Mouse (Mus musculus): ENCODE measurements at regions not wholly inside any gene's neighbourhood (a gene's known extent, or its start where the extent isn't known, plus 50 kb on each side); places are given as distances from the start of the nearest gene placed in this dataset.
"Not testable (repeated sequence)": the region's sequence is repeated elsewhere in the genome, so short reads cannot be mapped to it uniquely, and the experiment has no call there.

DNA sequence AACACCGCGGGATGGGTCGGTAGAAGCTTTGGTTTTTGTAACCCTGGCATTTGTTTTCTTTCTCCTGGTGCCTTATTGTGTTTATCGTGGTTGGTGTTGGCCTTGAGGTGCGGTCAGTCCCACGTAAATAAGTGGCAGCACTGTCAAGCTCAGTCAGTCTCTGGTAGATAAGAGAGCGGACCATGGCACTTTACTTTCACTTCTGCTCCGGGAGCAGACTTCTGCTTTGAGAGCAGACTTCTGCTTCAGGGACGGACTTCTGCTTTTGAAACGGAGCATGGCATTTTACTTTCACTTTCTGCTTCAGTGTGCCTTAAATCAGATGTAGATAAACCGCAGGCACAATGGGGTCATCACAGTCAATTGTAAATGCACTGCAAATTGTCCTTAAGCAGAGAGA lies 54.3 kb upstream of the Ccdc66 start:
- DNase-seq; intact Hi-C loops (cut with DNase I; ENCODE audit: low total_unique reads): not testable (repeated sequence)

DNA sequence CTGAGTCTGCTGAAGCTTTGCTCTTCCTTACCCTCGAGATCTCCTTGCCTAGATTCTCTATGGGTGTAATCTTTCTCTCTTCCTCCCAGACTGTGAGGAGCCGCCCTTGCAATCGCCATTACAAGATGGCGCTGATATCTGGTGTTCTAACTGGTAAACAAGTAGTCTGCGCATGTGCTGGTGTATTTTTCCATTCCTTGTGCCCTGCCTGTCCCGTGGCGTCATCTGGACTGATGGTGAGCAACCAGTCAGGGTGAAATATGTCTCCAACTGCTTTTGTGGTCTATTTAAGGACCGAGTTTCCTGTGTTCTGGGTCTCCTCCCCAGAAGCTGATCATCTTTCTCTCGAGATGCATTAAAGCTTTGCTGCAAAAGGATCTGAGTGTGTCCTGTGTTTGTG lies 53.7 kb upstream of the Ccdc66 start:
- intact Hi-C loops (cut with DNase I; ENCODE audit: low total_unique reads), result not testable (repeated sequence)

DNA sequence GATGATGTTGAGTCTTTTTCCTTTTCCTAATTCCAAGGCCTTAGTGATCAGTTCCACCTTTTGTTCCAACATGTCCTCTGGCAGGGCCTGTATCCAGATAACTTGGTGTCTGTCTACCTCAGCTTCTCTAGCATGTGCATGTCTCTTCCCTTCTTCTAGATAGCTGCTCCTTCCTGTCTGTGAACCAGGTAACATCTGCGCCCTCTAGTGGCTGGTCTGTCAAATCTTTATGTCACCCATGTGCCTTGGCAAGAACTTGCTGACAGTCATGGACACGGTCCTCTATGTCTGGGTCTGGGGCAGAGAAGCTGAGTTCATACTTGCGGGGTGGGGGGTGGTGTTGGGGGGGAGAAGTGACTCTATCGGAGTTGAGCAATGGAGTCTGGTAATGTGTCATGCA lies 52.2 kb upstream of the Ccdc66 start:
- intact Hi-C loops (cut with DNase I; ENCODE audit: low total_unique reads), result no loop called here
- DNase-seq, result peak; percentile 27

More for the DNA sequence above, 53.7 kb upstream of the Ccdc66 start:
- DNase-seq, result not testable (repeated sequence)

DNA sequence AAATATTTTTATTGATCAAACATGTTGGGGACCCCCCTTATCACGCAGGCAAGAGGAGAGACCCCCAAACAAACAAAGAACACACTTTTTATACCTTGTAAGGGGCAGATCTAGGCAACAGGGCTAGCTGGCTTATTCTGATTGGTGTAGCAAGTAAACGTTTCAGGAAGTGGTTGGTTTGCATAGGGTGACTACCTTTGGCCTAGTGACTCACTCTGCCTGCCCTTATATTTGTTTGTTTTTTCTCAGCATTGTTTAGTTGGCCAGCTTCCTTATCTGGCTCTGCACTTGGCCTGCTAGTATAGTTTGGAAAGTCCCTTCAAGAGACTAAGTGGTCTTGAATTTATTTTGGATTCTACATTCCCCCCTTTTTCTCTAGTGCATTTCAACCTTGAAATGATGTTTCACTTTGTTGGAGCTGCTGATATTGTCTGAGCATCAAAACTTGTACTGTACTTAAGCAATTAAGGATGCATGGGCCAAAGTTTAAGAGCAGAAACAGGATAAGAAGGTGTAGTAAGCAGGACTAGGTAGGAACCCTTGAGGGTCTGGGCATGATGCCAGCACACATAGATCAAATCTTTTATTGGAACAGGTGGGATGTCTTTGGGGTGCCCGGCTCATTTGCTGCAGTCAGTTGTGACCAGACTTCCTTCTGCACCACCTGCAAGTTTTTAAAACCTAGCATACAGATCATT lies 50.7 kb upstream of the Ccdc66 start:
- DNase-seq, result no peak
- intact Hi-C loops (cut with DNase I; ENCODE audit: low total_unique reads), result no loop called here

All from gastrocnemius, postnatal 14 days (tissue).